Comparison of ENCODE assay signal across 12 mouse cellular contexts in the genomic region with DNA sequence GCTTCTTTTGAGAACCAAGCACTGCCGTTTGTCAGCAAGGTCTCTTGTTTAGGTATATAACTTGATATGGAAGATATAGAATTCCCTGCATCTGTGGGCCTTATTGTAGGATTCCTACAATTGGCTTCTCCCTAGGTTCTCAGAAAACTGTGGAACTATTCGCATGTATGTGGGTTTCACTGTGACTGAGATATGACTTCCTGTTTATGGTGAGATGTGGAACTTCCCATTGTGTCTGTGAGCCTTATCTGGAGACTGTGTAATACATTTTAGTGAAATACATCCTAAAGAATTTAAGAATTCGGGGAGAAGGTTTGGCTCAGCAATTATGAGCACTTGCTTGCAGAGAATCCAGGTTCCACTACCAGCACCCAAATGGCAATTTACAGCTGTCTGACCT.
"Had no signal": no experiment of that assay in that cellular context is flagged by ENCODE, and none has a peak within 500 bp of the region (broad histone marks: within the 10 kb centered on the region; RNA-seq: fewer than 3 reads in every experiment).

No protein-coding gene starts in this region.

- ATAC-seq: liver, embryonic 12.5 days; midbrain, embryonic 15.5 days had no signal

- DNase-seq: kidney, adult 18-20 months; kidney, adult 9 months; kidney, postnatal 14 days; kidney, postnatal 4 days; left cerebral cortex, postnatal 4 days; lung, adult 18-20 months; lung, postnatal 10 days; lung, postnatal 36 days; retina, postnatal 1 day; thymus, postnatal 25 days had no signal
